ENCODE assay signal across 20 mouse cellular contexts in the genomic region with DNA sequence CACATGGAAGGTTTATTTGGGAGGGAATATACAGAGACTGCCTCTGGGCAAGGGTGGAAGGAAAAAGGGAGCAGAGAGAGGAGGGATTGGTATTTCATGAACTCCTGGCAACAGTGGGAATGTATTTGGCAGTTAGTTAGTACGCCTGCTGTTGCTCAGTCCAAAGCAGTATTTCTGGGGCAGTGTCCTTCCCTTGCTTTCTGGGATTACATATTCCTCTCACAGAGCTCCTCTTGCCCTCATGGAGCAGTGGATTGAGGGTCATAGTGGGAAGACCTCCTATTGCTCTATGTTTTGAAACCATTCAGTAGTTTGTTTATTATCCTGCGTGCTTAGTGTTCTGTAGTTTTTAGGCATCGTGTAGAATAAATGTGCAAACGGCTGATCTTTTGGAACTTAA. TPM values are rescaled to one million over a fixed set of nuclear protein-coding genes. Genes with fewer than 3 reads are reported as not detected.
DNase-seq lines count a peak whose midpoint lies in the region; ATAC-seq lines count a peak whose summit lies in the region.
"Had no signal": no experiment of that assay in that cellular context is flagged by ENCODE, and none has a peak within 500 bp of the region (broad histone marks: within the 10 kb centered on the region; RNA-seq: fewer than 3 reads in every experiment).

No protein-coding gene starts in this region.

- H3K4me3 ChIP-seq in neural tube, embryonic 15.5 days (replicated peaks) = no peak overlapping the region
- H3K4me3 ChIP-seq: embryonic facial prominence, embryonic 10.5 days; embryonic facial prominence, embryonic 12.5 days; erythroblast, embryonic 14.5 days; forebrain, embryonic 10.5 days; forebrain, embryonic 12.5 days had no signal

- no peaks in the 10 kb centered on the region for H3K9me3 ChIP-seq in neural tube, embryonic 15.5 days (replicated peaks)
- H3K9me3 ChIP-seq: embryonic facial prominence, embryonic 10.5 days; embryonic facial prominence, embryonic 12.5 days; forebrain, embryonic 10.5 days; forebrain, embryonic 12.5 days had no signal

- H3K27ac ChIP-seq in neural tube, embryonic 15.5 days (replicated peaks) = no peak overlapping the region
- H3K27ac ChIP-seq: embryonic facial prominence, embryonic 10.5 days; embryonic facial prominence, embryonic 12.5 days; forebrain, embryonic 10.5 days; forebrain, embryonic 12.5 days had no signal

- no peak overlapping the region for H3K9ac ChIP-seq in neural tube, embryonic 15.5 days (replicated peaks)
- H3K9ac ChIP-seq: embryonic facial prominence, embryonic 12.5 days; forebrain, embryonic 12.5 days had no signal

- DNase-seq in cerebellum, adult 9-10 months = peak; percentile 16
- DNase-seq in cerebellum, postnatal 10 days = no peak
- no peak for DNase-seq in neural tube, embryonic 10.5 days (ENCODE audit: extremely low spot score, low spot score)
- DNase-seq in kidney, postnatal 14 days = no peak
- DNase-seq: adrenal gland, adult 2 months; adrenal gland, postnatal 10 days; adrenal gland, postnatal 25 days; cerebellum, adult 11 months; cerebellum, adult 18-20 months; cerebellum, adult 8-10 months; cerebellum, postnatal 36 days had no signal

- no peaks in the 10 kb centered on the region for H3K4me1 ChIP-seq in neural tube, embryonic 15.5 days
- H3K4me1 ChIP-seq: embryonic facial prominence, embryonic 10.5 days; embryonic facial prominence, embryonic 12.5 days; forebrain, embryonic 10.5 days; forebrain, embryonic 12.5 days had no signal

- no peaks in the 10 kb centered on the region for H3K27me3 ChIP-seq in neural tube, embryonic 15.5 days (replicated peaks)
- H3K27me3 ChIP-seq: embryonic facial prominence, embryonic 12.5 days; forebrain, embryonic 12.5 days had no signal

- H3K4me2 ChIP-seq in neural tube, embryonic 15.5 days = no peak overlapping the region
- H3K4me2 ChIP-seq: embryonic facial prominence, embryonic 12.5 days; forebrain, embryonic 12.5 days had no signal

- peaks cover 11% of the 10 kb centered on the region for H3K36me3 ChIP-seq in neural tube, embryonic 15.5 days

- WGBS in neural tube, embryonic 15.5 days = 92% methylated on average over 4 of the region's 4 CpGs

- ATAC-seq in neural tube, embryonic 15.5 days (ENCODE audit: low FRiP score) = peak; percentile 24; the same call in 1 of the 2 replicates
- ATAC-seq in erythroblast, adult 5-6 weeks (replicated peaks; ENCODE audit: low FRiP score, poor library complexity, severe bottlenecking) = 0 out of 2 replicates have a peak, but pooled peaks have one; percentile 10
- ATAC-seq: forebrain, embryonic 14.5 days; forebrain, embryonic 16.5 days had no signal

RNA-seq across cellular contexts. Expression of a gene that starts 34.5 kb away (rescaled TPM):
- polyA plus RNA-seq in neural tube, embryonic 15.5 days (2015; fragmentation: Nextera tagmentation; extraction: Ambion mirVana) = 72.2 and 84.1 TPM in 2 replicates
- 13.3 and 34.3 TPM in 2 replicates for total RNA-seq in erythroblast, adult 5-6 weeks (2015; ENCODE audit: low replicate concordance)
- total RNA-seq in erythroblast, adult 5-6 weeks (2017; ENCODE audit: low replicate concordance) = 13.2 and 24.4 TPM in 2 replicates

RNA-seq across cellular contexts. Expression of a gene that starts 34.8 kb away (rescaled TPM):
- 1,257 and 1,503 TPM in 2 replicates for polyA plus RNA-seq in neural tube, embryonic 15.5 days (2015; fragmentation: Nextera tagmentation; extraction: Ambion mirVana)
- total RNA-seq in erythroblast, adult 5-6 weeks (2015; ENCODE audit: low replicate concordance) = 182 and 200 TPM in 2 replicates
- 79.7 and 129 TPM in 2 replicates for total RNA-seq in erythroblast, adult 5-6 weeks (2017; ENCODE audit: low replicate concordance)
